Mouse (Mus musculus): Measurements from ENCODE around the gene Heatr6. TPM values are rescaled to one million over a fixed set of nuclear protein-coding genes. Genes with fewer than 3 reads are reported as not detected.

Gene Heatr6
- polyA plus RNA-seq, 1 experiment from 2014 or later: 18.5 TPM

GRCm38 (mm10) chr11:83810441-83810840, 56.9 kb downstream of the Heatr6 start:
- 85% methylated on average over 8 of the region's 8 CpGs for WGBS
- ATAC-seq (ENCODE audit: insufficient read depth, low FRiP score): no peak

DNA sequence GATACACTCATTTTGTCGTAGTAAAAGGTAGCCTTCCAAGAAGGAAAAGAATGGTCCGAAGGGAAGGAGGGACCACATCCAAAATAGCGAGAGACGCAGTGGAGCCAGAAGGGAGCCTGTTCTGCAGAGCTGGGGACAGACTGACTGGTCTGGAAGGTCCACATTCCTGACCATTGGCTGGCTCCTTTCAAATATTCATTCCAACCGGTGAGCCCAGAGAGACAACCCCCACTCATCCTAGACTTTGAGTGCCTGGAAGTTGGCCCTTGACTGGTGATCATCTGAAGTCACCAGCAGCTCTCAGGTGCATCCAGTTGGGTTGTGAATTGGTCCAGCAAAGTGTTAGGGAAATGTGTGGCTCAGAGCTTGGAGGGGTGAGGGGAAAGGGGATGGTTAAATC, 61.7 kb downstream of the Heatr6 start:
- H3K9ac ChIP-seq (ENCODE audit: low read length): no peak overlapping the region
- H3K9me3 ChIP-seq (replicated peaks; ENCODE audit: control insufficient read depth, low read length): no peaks in the 10 kb centered on the region
- H3K36me3 ChIP-seq (ENCODE audit: control insufficient read depth, insufficient read depth, low read length): no peaks in the 10 kb centered on the region
- H3K27me3 ChIP-seq (ENCODE audit: control insufficient read depth, insufficient read depth, low read length): no peaks in the 10 kb centered on the region
- H3K4me2 ChIP-seq (ENCODE audit: low read depth, low read length): no peak overlapping the region
- no peaks in the 10 kb centered on the region; the same call in 1 of the 2 replicates for H3K4me1 ChIP-seq (ENCODE audit: control insufficient read depth, insufficient read depth, low read length)
- ATAC-seq (ENCODE audit: insufficient read depth, low FRiP score): no peak
- no peak overlapping the region for H3K27ac ChIP-seq (ENCODE audit: low read length)
- H3K4me3 ChIP-seq (replicated peaks; ENCODE audit: low read length): no peak overlapping the region
- 71% methylated on average over 5 of the region's 5 CpGs for WGBS

More at GRCm38 (mm10) chr11:83810441-83810840, 56.9 kb downstream of the Heatr6 start:
- H3K4me1 ChIP-seq (ENCODE audit: control insufficient read depth, insufficient read depth, low read length): no peaks in the 10 kb centered on the region
- H3K27ac ChIP-seq (ENCODE audit: low read length): no peak overlapping the region
- no peak overlapping the region for H3K4me3 ChIP-seq (replicated peaks; ENCODE audit: low read length)
- H3K27me3 ChIP-seq (ENCODE audit: control insufficient read depth, insufficient read depth, low read length): no peaks in the 10 kb centered on the region
- H3K9ac ChIP-seq (ENCODE audit: low read length): no peak overlapping the region
- no peak overlapping the region for H3K4me2 ChIP-seq (ENCODE audit: low read depth, low read length)
- no peaks in the 10 kb centered on the region for H3K9me3 ChIP-seq (replicated peaks; ENCODE audit: control insufficient read depth, low read length)
- no peaks in the 10 kb centered on the region for H3K36me3 ChIP-seq (ENCODE audit: control insufficient read depth, insufficient read depth, low read length)

- H3K27me3 ChIP-seq (ENCODE audit: control insufficient read depth, insufficient read depth, low read length): no peaks in the 10 kb centered on the region
- no peak overlapping the region for H3K4me3 ChIP-seq (replicated peaks; ENCODE audit: low read length)
- H3K36me3 ChIP-seq (ENCODE audit: control insufficient read depth, insufficient read depth, low read length): no peaks in the 10 kb centered on the region
- WGBS: 7% methylated on average over 9 of the region's 9 CpGs
- H3K9me3 ChIP-seq (replicated peaks; ENCODE audit: control insufficient read depth, low read length): no peaks in the 10 kb centered on the region
- H3K9ac ChIP-seq (ENCODE audit: low read length): no peak overlapping the region
- no peak overlapping the region for H3K27ac ChIP-seq (ENCODE audit: low read length)
- no peak overlapping the region for H3K4me2 ChIP-seq (ENCODE audit: low read depth, low read length)
- ATAC-seq (ENCODE audit: insufficient read depth, low FRiP score): no peak
- H3K4me1 ChIP-seq (ENCODE audit: control insufficient read depth, insufficient read depth, low read length): no peaks in the 10 kb centered on the region; the same call in 1 of the 2 replicates
Observed at GRCm38 (mm10) chr11:83815628-83816027, 62.1 kb downstream of the Heatr6 start.

GRCm38 (mm10) chr11:83817048-83817447, 63.6 kb downstream of the Heatr6 start:
- no peaks in the 10 kb centered on the region for H3K36me3 ChIP-seq (ENCODE audit: control insufficient read depth, insufficient read depth, low read length)
- H3K9me3 ChIP-seq (replicated peaks; ENCODE audit: control insufficient read depth, low read length): no peaks in the 10 kb centered on the region
- H3K4me1 ChIP-seq (ENCODE audit: control insufficient read depth, insufficient read depth, low read length): no peaks in the 10 kb centered on the region; the same call in 1 of the 2 replicates
- no peak for ATAC-seq (ENCODE audit: insufficient read depth, low FRiP score)
- no peak overlapping the region for H3K9ac ChIP-seq (ENCODE audit: low read length)
- no peak overlapping the region for H3K4me2 ChIP-seq (ENCODE audit: low read depth, low read length)
- WGBS: 71% methylated on average over 6 of the region's 6 CpGs
- no peak overlapping the region for H3K4me3 ChIP-seq (replicated peaks; ENCODE audit: low read length)
- H3K27me3 ChIP-seq (ENCODE audit: control insufficient read depth, insufficient read depth, low read length): no peaks in the 10 kb centered on the region
- H3K27ac ChIP-seq (ENCODE audit: low read length): no peak overlapping the region

DNA sequence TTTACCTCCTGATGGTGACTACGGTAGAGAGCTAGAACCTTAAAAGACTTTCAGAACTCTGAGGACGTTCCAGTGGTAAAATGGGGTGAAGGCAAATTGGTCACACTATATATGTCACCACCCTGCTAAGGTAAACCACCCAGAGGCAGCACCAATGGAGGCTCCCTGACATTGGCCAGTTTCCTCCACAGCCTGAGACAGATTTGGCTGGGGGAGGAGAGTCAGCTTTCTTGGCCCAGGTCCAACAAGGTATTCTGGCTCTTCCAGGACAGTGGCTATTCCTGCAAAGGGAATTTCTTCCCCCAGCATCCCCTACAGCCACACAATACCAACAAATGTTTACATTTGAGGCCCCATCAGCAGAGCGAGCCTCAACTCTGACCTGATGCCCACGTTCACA, 64.5 kb downstream of the Heatr6 start:
- no peak; the same call in 1 of the 2 replicates for ATAC-seq (ENCODE audit: insufficient read depth, low FRiP score)
- H3K27ac ChIP-seq (ENCODE audit: low read length): no peak overlapping the region
- no peaks in the 10 kb centered on the region for H3K36me3 ChIP-seq (ENCODE audit: control insufficient read depth, insufficient read depth, low read length)
- WGBS: 51% methylated on average over 4 of the region's 4 CpGs
- no peaks in the 10 kb centered on the region for H3K9me3 ChIP-seq (replicated peaks; ENCODE audit: control insufficient read depth, low read length)
- H3K27me3 ChIP-seq (ENCODE audit: control insufficient read depth, insufficient read depth, low read length): no peaks in the 10 kb centered on the region
- no peak overlapping the region for H3K4me2 ChIP-seq (ENCODE audit: low read depth, low read length)
- no peak overlapping the region for H3K9ac ChIP-seq (ENCODE audit: low read length)
- H3K4me3 ChIP-seq (replicated peaks; ENCODE audit: low read length): no peak overlapping the region
- no peaks in the 10 kb centered on the region; the same call in 1 of the 2 replicates for H3K4me1 ChIP-seq (ENCODE audit: control insufficient read depth, insufficient read depth, low read length)

DNA sequence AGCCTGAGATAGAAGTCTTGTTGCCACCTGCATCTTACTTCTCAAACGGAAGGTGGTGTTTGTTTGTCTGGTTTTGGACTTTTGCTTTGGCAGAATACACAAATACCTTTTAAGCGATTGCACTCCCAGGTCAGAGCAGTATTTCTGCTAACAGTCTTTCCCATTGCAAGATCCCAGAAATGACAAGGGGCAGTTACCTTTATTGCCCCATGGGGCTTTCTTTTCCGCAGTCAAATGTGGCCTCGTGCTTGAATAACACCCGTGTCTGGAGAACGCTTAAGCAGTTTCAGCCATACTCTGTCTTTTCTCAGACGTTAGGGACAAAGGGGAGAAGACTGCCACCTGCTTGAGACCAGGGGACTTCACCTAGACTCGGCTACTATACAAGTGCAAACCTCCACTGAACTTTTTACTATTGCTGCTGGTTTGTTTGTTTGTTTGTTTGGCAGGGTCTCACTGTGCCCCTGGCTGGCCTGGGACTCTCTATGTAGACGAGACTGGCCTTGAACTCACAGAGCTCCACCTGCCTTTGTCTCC, 65.2 kb downstream of the Heatr6 start:
- Histone ChIP-seq H3K4me2 (ENCODE audit: low read depth, low read length) (no peak overlapping the region), H3K36me3 (ENCODE audit: control insufficient read depth, insufficient read depth, low read length) (no peaks in the 10 kb centered on the region), H3K9ac (ENCODE audit: low read length) (no peak overlapping the region), H3K27me3 (ENCODE audit: control insufficient read depth, insufficient read depth, low read length) (no peaks in the 10 kb centered on the region), H3K9me3 (replicated peaks; ENCODE audit: control insufficient read depth, low read length) (no peaks in the 10 kb centered on the region), H3K27ac (ENCODE audit: low read length) (no peak overlapping the region), H3K4me1 (ENCODE audit: control insufficient read depth, insufficient read depth, low read length) (no peaks in the 10 kb centered on the region; the same call in 1 of the 2 replicates), H3K4me3 (replicated peaks; ENCODE audit: low read length) (no peak overlapping the region)
- no peak for ATAC-seq (ENCODE audit: insufficient read depth, low FRiP score)
- 50% methylated on average over 9 of the region's 9 CpGs for WGBS

- Histone ChIP-seq H3K27ac (ENCODE audit: low read length) (peak overlapping the region; percentile 31; the same call in 1 of the 2 replicates), H3K4me1 (ENCODE audit: control insufficient read depth, insufficient read depth, low read length) (no peaks in the 10 kb centered on the region; the same call in 1 of the 2 replicates), H3K27me3 (ENCODE audit: control insufficient read depth, insufficient read depth, low read length) (no peaks in the 10 kb centered on the region), H3K4me2 (ENCODE audit: low read depth, low read length) (no peak overlapping the region), H3K9me3 (replicated peaks; ENCODE audit: control insufficient read depth, low read length) (no peaks in the 10 kb centered on the region), H3K9ac (ENCODE audit: low read length) (no peak overlapping the region), H3K4me3 (replicated peaks; ENCODE audit: low read length) (no peak overlapping the region), H3K36me3 (ENCODE audit: control insufficient read depth, insufficient read depth, low read length) (no peaks in the 10 kb centered on the region)
- WGBS: 51% methylated on average over 10 of the region's 10 CpGs
- ATAC-seq (ENCODE audit: insufficient read depth, low FRiP score): peak; percentile 90
Observed at GRCm38 (mm10) chr11:83819806-83820483, 66.4 kb downstream of the Heatr6 start.

DNA sequence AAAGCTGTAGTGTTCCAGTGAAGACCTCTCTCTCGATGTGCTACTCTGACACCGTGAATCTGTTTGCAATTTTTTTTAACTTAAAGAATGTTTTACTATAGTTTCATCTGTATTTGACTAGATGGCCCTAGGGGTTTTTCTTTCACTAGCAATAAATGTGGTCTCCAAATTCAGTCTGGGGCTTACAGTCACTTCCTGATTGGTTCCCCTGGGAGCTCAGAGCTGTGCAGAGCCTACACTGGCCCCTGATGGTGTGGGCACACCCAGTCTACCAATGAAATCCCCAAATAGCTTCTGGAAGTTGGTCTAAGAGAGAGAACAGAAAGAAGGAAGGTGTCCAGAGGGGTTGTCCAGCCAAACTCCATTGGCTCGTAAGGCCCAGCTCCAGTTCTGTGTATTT, 72.6 kb downstream of the Heatr6 start:
- H3K4me3 ChIP-seq (replicated peaks; ENCODE audit: low read length): no peak overlapping the region
- no peaks in the 10 kb centered on the region for H3K9me3 ChIP-seq (replicated peaks; ENCODE audit: control insufficient read depth, low read length)
- no peak overlapping the region for H3K27ac ChIP-seq (ENCODE audit: low read length)
- no peak overlapping the region for H3K9ac ChIP-seq (ENCODE audit: low read length)
- no peaks in the 10 kb centered on the region for H3K36me3 ChIP-seq (ENCODE audit: control insufficient read depth, insufficient read depth, low read length)
- no peak overlapping the region for H3K4me2 ChIP-seq (ENCODE audit: low read depth, low read length)
- 87% methylated on average over 3 of the region's 3 CpGs for WGBS
- no peaks in the 10 kb centered on the region for H3K27me3 ChIP-seq (ENCODE audit: control insufficient read depth, insufficient read depth, low read length)
- H3K4me1 ChIP-seq (ENCODE audit: control insufficient read depth, insufficient read depth, low read length): no peaks in the 10 kb centered on the region
- ATAC-seq (ENCODE audit: insufficient read depth, low FRiP score): no peak

- no peaks in the 10 kb centered on the region for H3K4me1 ChIP-seq (ENCODE audit: control insufficient read depth, insufficient read depth, low read length)
- no peak overlapping the region for H3K4me3 ChIP-seq (replicated peaks; ENCODE audit: low read length)
- no peaks in the 10 kb centered on the region for H3K9me3 ChIP-seq (replicated peaks; ENCODE audit: control insufficient read depth, low read length)
- no peak overlapping the region for H3K27ac ChIP-seq (ENCODE audit: low read length)
- H3K36me3 ChIP-seq (ENCODE audit: control insufficient read depth, insufficient read depth, low read length): no peaks in the 10 kb centered on the region
- no peak overlapping the region for H3K9ac ChIP-seq (ENCODE audit: low read length)
- H3K27me3 ChIP-seq (ENCODE audit: control insufficient read depth, insufficient read depth, low read length): no peaks in the 10 kb centered on the region
- ATAC-seq (ENCODE audit: insufficient read depth, low FRiP score): no peak
- 76% methylated on average over 8 of the region's 8 CpGs for WGBS
- H3K4me2 ChIP-seq (ENCODE audit: low read depth, low read length): no peak overlapping the region
Observed at GRCm38 (mm10) chr11:83828553-83829142, 75.2 kb downstream of the Heatr6 start.

All from stomach, embryonic 16.5 days (tissue).